9 mouse cellular contexts compared by ENCODE assay signal in genomic region chr13:40921326-40922059, GRCm38 (mm10).
DNase-seq lines count a peak whose midpoint lies in the region; ATAC-seq lines count a peak whose summit lies in the region.
"Had no signal": no experiment of that assay in that cellular context is flagged by ENCODE, and none has a peak within 500 bp of the region (broad histone marks: within the 10 kb centered on the region; RNA-seq: fewer than 3 reads in every experiment).

No protein-coding gene starts in this region.

- no peak overlapping the region for H3K4me3 ChIP-seq in intestine, embryonic 16.5 days (ENCODE audit: low read length)
- no peak overlapping the region for H3K4me3 ChIP-seq in intestine, embryonic 15.5 days (replicated peaks)
- no peak overlapping the region for H3K4me3 ChIP-seq in hindbrain, embryonic 14.5 days (replicated peaks; ENCODE audit: low read length)
- H3K4me3 ChIP-seq: limb, embryonic 12.5 days had no signal

- no peak overlapping the region for H3K9ac ChIP-seq in intestine, embryonic 16.5 days (ENCODE audit: low read depth, low read length)
- H3K9ac ChIP-seq in intestine, embryonic 15.5 days = no peak overlapping the region
- no peak overlapping the region for H3K9ac ChIP-seq in hindbrain, embryonic 14.5 days
- H3K9ac ChIP-seq: limb, embryonic 12.5 days had no signal

- no peaks in the 10 kb centered on the region for H3K9me3 ChIP-seq in intestine, embryonic 16.5 days (ENCODE audit: control insufficient read depth, low read length)
- no peaks in the 10 kb centered on the region for H3K9me3 ChIP-seq in intestine, embryonic 15.5 days
- no peaks in the 10 kb centered on the region for H3K9me3 ChIP-seq in hindbrain, embryonic 14.5 days (ENCODE audit: control insufficient read depth, low read length)
- H3K9me3 ChIP-seq: limb, embryonic 12.5 days had no signal

- H3K36me3 ChIP-seq in intestine, embryonic 16.5 days (ENCODE audit: control insufficient read depth, insufficient read depth, low read length) = no peaks in the 10 kb centered on the region
- no peaks in the 10 kb centered on the region for H3K36me3 ChIP-seq in intestine, embryonic 15.5 days
- no peaks in the 10 kb centered on the region for H3K36me3 ChIP-seq in hindbrain, embryonic 14.5 days (replicated peaks; ENCODE audit: control insufficient read depth, insufficient read depth)
- H3K36me3 ChIP-seq: limb, embryonic 12.5 days had no signal

- ATAC-seq in intestine, embryonic 16.5 days = peak; percentile 17; the same call in 1 of the 2 replicates
- ATAC-seq in intestine, embryonic 15.5 days = no peak
- no peak for ATAC-seq in hindbrain, embryonic 14.5 days (ENCODE audit: low FRiP score)

- H3K4me1 ChIP-seq in intestine, embryonic 16.5 days (ENCODE audit: control insufficient read depth, insufficient read depth, low read length) = peaks cover 18% of the 10 kb centered on the region
- peaks cover 14% of the 10 kb centered on the region for H3K4me1 ChIP-seq in intestine, embryonic 15.5 days (replicated peaks)
- peaks cover 17% of the 10 kb centered on the region for H3K4me1 ChIP-seq in hindbrain, embryonic 14.5 days (replicated peaks; ENCODE audit: control insufficient read depth, insufficient read depth, low read length)

- intact Hi-C loops in heart, postnatal 25 days (cut with DNase I) = loop anchor here (5.0 kb wide), 1 partner anchor 36 kb away; no protein-coding TSS in a partner anchor

- no peak overlapping the region for H3K4me2 ChIP-seq in intestine, embryonic 16.5 days (ENCODE audit: low read depth, low read length)
- no peak overlapping the region for H3K4me2 ChIP-seq in intestine, embryonic 15.5 days (replicated peaks)
- no peak overlapping the region for H3K4me2 ChIP-seq in hindbrain, embryonic 14.5 days (replicated peaks)
- H3K4me2 ChIP-seq: limb, embryonic 12.5 days had no signal

- H3K27ac ChIP-seq in intestine, embryonic 16.5 days (ENCODE audit: low read length) = no peak overlapping the region
- no peak overlapping the region for H3K27ac ChIP-seq in intestine, embryonic 15.5 days
- no peak overlapping the region for H3K27ac ChIP-seq in hindbrain, embryonic 14.5 days
- H3K27ac ChIP-seq: limb, embryonic 12.5 days had no signal

- peak; percentile 95 for DNase-seq in Muller cell, postnatal 12 days (ENCODE audit: inconsistent ontology term)
- DNase-seq in heart, postnatal 25 days (ENCODE audit: low spot score) = peak; percentile 42
- DNase-seq in lung, postnatal 25 days (ENCODE audit: low spot score) = peak; percentile 86
- no peak for DNase-seq in thymus, postnatal 14 days
- no peak for DNase-seq in cerebellum, postnatal 36 days
- DNase-seq in hindbrain, embryonic 14.5 days (ENCODE audit: low spot score) = no peak

- 55% methylated on average over 8 of the region's 8 CpGs for WGBS in intestine, embryonic 16.5 days
- 59% methylated on average over 8 of the region's 8 CpGs for WGBS in intestine, embryonic 15.5 days
- WGBS in hindbrain, embryonic 14.5 days = 74% methylated on average over 8 of the region's 8 CpGs

- H3K27me3 ChIP-seq in intestine, embryonic 16.5 days (replicated peaks; ENCODE audit: control insufficient read depth, insufficient read depth, low read length) = no peaks in the 10 kb centered on the region
- H3K27me3 ChIP-seq in intestine, embryonic 15.5 days (replicated peaks) = no peaks in the 10 kb centered on the region
- no peaks in the 10 kb centered on the region for H3K27me3 ChIP-seq in hindbrain, embryonic 14.5 days (ENCODE audit: control insufficient read depth, insufficient read depth, low read length)

Comparison
In these comparisons a context has a peak if more than half of its experiments do, and no peak if none do; other contexts are left out.
1. DNase-seq: peak in Muller cell, postnatal 12 days (single experiment), heart, postnatal 25 days (single experiment) and lung, postnatal 25 days (single experiment); none in thymus, postnatal 14 days (single experiment), cerebellum, postnatal 36 days (0 of 2) and hindbrain, embryonic 14.5 days (single experiment).